Mouse (Mus musculus): Measurements from ENCODE around the gene Rnf167. TPM values are rescaled to one million over a fixed set of nuclear protein-coding genes. Genes with fewer than 3 reads are reported as not detected.

Rnf167 gene
- polyA plus RNA-seq, 1 experiment from 2014 or later, result 101 TPM

GRCm38 (mm10) chr11:70612505-70612904 is 34.5 kb upstream of the Rnf167 start:
- H3K9me3 ChIP-seq (ENCODE audit: control insufficient read depth, low read length), result no peaks in the 10 kb centered on the region
- peaks cover 15% of the 10 kb centered on the region; the same call in 1 of the 2 replicates for H3K4me1 ChIP-seq (replicated peaks; ENCODE audit: control insufficient read depth, insufficient read depth, low read length)
- no peak for DNase-seq (ENCODE audit: low spot score)
- H3K4me2 ChIP-seq (ENCODE audit: low read length), result no peak overlapping the region
- H3K9ac ChIP-seq (ENCODE audit: low read length), result no peak overlapping the region
- 77% methylated on average over 7 of the region's 7 CpGs for WGBS
- no peak overlapping the region for H3K4me3 ChIP-seq (ENCODE audit: low read depth, low read length)
- peaks cover 56% of the 10 kb centered on the region for H3K36me3 ChIP-seq (ENCODE audit: control insufficient read depth, insufficient read depth, low read length)
- H3K27ac ChIP-seq (ENCODE audit: low read depth), result no peak overlapping the region
- no peaks in the 10 kb centered on the region for H3K27me3 ChIP-seq (replicated peaks; ENCODE audit: control insufficient read depth, insufficient read depth, low read length)
- no peak for ATAC-seq (replicated peaks; ENCODE audit: low FRiP score, low TSS enrichment, low read depth)

DNA sequence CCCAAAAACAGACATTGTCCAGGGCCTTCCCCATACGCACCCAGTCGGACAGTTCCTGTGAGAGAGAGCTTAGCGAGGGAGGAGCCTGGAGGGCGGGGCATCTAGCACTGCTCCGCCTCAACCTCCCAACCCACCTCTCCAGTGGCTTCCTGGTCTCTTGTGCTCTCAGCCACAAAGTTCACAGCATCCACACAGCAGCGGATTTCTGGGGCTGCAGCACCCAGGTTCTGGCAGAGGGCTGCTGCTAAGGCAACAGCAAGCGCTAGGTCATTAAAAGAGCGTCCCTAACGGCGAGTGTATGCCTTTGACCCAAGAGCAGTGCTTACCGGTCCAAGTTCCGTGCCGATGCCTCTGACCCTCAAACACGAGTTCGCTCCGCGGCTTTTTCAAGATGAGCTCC is 32.0 kb upstream of the Rnf167 start:
- no peaks in the 10 kb centered on the region for H3K27me3 ChIP-seq (replicated peaks; ENCODE audit: control insufficient read depth, insufficient read depth, low read length)
- 2% methylated on average over 17 of the region's 17 CpGs for WGBS
- H3K9me3 ChIP-seq (ENCODE audit: control insufficient read depth, low read length), result no peaks in the 10 kb centered on the region
- H3K27ac ChIP-seq (ENCODE audit: low read depth), result peak overlapping the region; percentile 65
- peak overlapping the region; percentile 95 for H3K4me2 ChIP-seq (ENCODE audit: low read length)
- ATAC-seq (replicated peaks; ENCODE audit: low FRiP score, low TSS enrichment, low read depth) (peak; percentile 85), DNase-seq (ENCODE audit: low spot score) (peak; percentile 84)
- H3K36me3 ChIP-seq (ENCODE audit: control insufficient read depth, insufficient read depth, low read length), result peaks cover 31% of the 10 kb centered on the region
- H3K9ac ChIP-seq (ENCODE audit: low read length), result peak overlapping the region; percentile 48
- H3K4me3 ChIP-seq (ENCODE audit: low read depth, low read length), result peak overlapping the region; percentile 37
- peaks cover 15% of the 10 kb centered on the region; the same call in 1 of the 2 replicates for H3K4me1 ChIP-seq (replicated peaks; ENCODE audit: control insufficient read depth, insufficient read depth, low read length)

DNA sequence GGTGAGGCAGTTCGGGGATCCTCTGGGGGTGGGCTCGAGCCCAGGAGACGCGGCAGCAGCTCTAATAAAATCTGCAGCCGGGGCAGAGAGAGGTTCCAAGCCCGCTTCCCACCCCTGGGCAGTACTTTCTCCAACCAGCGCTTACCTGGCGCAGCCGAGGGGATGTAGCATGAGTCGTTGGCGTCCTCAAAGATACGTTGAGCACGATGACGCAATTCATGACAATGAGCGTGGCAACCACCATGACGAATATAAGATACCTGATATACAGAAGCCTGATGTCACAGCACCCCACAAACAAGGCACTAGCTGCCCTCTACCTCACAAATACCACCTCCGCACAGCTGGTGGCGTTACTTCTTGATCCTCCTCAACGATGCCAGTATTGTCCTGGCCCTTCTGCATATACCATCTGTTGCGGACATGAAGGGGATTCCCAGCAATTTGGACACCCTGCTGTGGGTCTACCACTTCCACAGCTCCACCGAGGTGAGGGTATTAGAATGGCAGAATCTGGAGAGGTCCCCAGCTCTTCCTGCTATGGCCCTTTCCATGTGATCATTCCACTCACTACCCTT is 31.4 kb upstream of the Rnf167 start, which contains the start of gene 4930544D05Rik:
Gene 4930544D05Rik (plus strand): TSS at position 333 of the 578 bp plus-strand sequence.
- H3K9me3 ChIP-seq (ENCODE audit: control insufficient read depth, low read length), result no peaks in the 10 kb centered on the region
- H3K9ac ChIP-seq (ENCODE audit: low read length), result peak within 1 kb of the TSS; percentile 48
- ATAC-seq (replicated peaks; ENCODE audit: low FRiP score, low TSS enrichment, low read depth) (peak; percentile 43), DNase-seq (ENCODE audit: low spot score) (no peak)
- H3K4me1 ChIP-seq (replicated peaks; ENCODE audit: control insufficient read depth, insufficient read depth, low read length), result peaks cover 15% of the 10 kb centered on the region; the same call in 1 of the 2 replicates
- peak within 1 kb of the TSS; percentile 95 for H3K4me2 ChIP-seq (ENCODE audit: low read length)
- H3K36me3 ChIP-seq (ENCODE audit: control insufficient read depth, insufficient read depth, low read length), result peaks cover 26% of the 10 kb centered on the region
- H3K4me3 ChIP-seq (ENCODE audit: low read depth, low read length), result peak within 1 kb of the TSS; percentile 37
- H3K27ac ChIP-seq (ENCODE audit: low read depth), result peak within 1 kb of the TSS; percentile 65
- H3K27me3 ChIP-seq (replicated peaks; ENCODE audit: control insufficient read depth, insufficient read depth, low read length), result no peaks in the 10 kb centered on the region
- 14% methylated on average over 21 of the region's 21 CpGs for WGBS

GRCm38 (mm10) chr11:70619101-70619500 is 27.9 kb upstream of the Rnf167 start, which contains the start of gene Chrne:
TSS of gene Chrne (minus strand) at chr11:70619216.
- H3K9ac ChIP-seq (ENCODE audit: low read length), result no peak within 1 kb of the TSS
- no peaks in the 10 kb centered on the region for H3K9me3 ChIP-seq (ENCODE audit: control insufficient read depth, low read length)
- DNase-seq (ENCODE audit: low spot score) (no peak), ATAC-seq (replicated peaks; ENCODE audit: low FRiP score, low TSS enrichment, low read depth) (no peak)
- WGBS, result 45% methylated on average over 1 of the region's 1 CpGs
- no peaks in the 10 kb centered on the region for H3K27me3 ChIP-seq (replicated peaks; ENCODE audit: control insufficient read depth, insufficient read depth, low read length)
- no peak within 1 kb of the TSS for H3K4me2 ChIP-seq (ENCODE audit: low read length)
- H3K4me3 ChIP-seq (ENCODE audit: low read depth, low read length), result no peak within 1 kb of the TSS
- H3K27ac ChIP-seq (ENCODE audit: low read depth), result no peak within 1 kb of the TSS
- peaks cover 15% of the 10 kb centered on the region; the same call in 1 of the 2 replicates for H3K4me1 ChIP-seq (replicated peaks; ENCODE audit: control insufficient read depth, insufficient read depth, low read length)
- no peaks in the 10 kb centered on the region for H3K36me3 ChIP-seq (ENCODE audit: control insufficient read depth, insufficient read depth, low read length)

DNA sequence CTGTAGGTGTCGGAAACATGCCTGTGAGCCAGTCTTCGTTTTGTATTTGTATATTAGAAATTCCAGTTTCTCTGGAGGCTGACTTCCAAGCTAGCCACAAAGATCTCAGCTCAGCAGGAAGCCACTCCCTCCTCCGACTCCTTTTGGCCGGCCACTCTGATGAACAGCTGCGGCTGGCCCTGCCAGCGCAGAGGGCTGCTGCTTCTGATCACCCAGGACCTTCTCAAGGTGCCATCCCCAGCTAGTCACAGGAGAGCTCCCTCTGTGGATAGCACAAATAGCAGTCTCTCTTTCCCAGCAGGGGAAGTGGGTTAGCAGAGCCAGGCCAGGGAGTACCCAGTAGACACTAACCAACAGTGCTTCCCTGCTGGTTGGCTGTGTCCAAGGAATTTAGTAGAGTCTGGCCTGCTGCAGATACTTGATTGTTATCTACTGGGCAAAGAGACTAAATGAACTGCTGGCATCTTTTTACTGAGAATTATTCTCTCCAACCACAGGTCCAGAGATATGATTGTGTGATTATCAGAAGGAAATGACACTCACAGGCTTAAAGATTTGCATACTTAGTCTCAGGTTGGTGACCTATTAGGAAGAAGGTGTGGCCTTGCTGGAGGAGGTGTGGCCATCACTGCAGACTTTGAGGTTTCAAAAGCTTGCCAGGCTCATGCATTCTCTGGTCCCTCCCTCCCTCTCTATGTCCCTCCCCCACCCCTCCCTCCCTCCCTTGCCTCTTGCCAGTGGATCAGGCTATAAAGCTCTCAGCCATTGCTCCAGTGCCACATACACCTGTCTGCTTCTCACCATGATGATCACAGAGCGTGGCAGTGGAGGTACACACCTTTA is 24.8 kb upstream of the Rnf167 start:
- H3K4me2 ChIP-seq (ENCODE audit: low read length), result no peak overlapping the region
- H3K9me3 ChIP-seq (ENCODE audit: control insufficient read depth, low read length), result no peaks in the 10 kb centered on the region
- no peaks in the 10 kb centered on the region for H3K36me3 ChIP-seq (ENCODE audit: control insufficient read depth, insufficient read depth, low read length)
- WGBS, result 36% methylated on average over 7 of the region's 7 CpGs
- 0 out of 2 replicates have a peak overlapping the region, but pooled peaks have one; percentile 0 for H3K27ac ChIP-seq (ENCODE audit: low read depth)
- ATAC-seq (replicated peaks; ENCODE audit: low FRiP score, low TSS enrichment, low read depth) (no peak; the same call in 1 of the 2 replicates), DNase-seq (ENCODE audit: low spot score) (no peak)
- H3K9ac ChIP-seq (ENCODE audit: low read length), result no peak overlapping the region
- no peak overlapping the region for H3K4me3 ChIP-seq (ENCODE audit: low read depth, low read length)
- no peaks in the 10 kb centered on the region for H3K4me1 ChIP-seq (replicated peaks; ENCODE audit: control insufficient read depth, insufficient read depth, low read length)
- no peaks in the 10 kb centered on the region for H3K27me3 ChIP-seq (replicated peaks; ENCODE audit: control insufficient read depth, insufficient read depth, low read length)

- no peak for DNase-seq (ENCODE audit: low spot score)
- 67% methylated on average over 10 of the region's 10 CpGs for WGBS
- no peak; the same call in 1 of the 2 replicates for ATAC-seq (replicated peaks; ENCODE audit: low FRiP score, low TSS enrichment, low read depth)
These were observed 23.8 kb upstream of the Rnf167 start for GRCm38 (mm10) chr11:70623053-70623742.

GRCm38 (mm10) chr11:70625473-70625872 is 21.6 kb upstream of the Rnf167 start:
- no peaks in the 10 kb centered on the region for H3K9me3 ChIP-seq (ENCODE audit: control insufficient read depth, low read length)
- H3K36me3 ChIP-seq (ENCODE audit: control insufficient read depth, insufficient read depth, low read length), result no peaks in the 10 kb centered on the region
- no peak overlapping the region for H3K27ac ChIP-seq (ENCODE audit: low read depth)
- H3K27me3 ChIP-seq (replicated peaks; ENCODE audit: control insufficient read depth, insufficient read depth, low read length), result no peaks in the 10 kb centered on the region
- no peak overlapping the region for H3K9ac ChIP-seq (ENCODE audit: low read length)
- DNase-seq (ENCODE audit: low spot score) (peak; percentile 82), ATAC-seq (replicated peaks; ENCODE audit: low FRiP score, low TSS enrichment, low read depth) (no peak)
- no peak overlapping the region for H3K4me3 ChIP-seq (ENCODE audit: low read depth, low read length)
- no peaks in the 10 kb centered on the region for H3K4me1 ChIP-seq (replicated peaks; ENCODE audit: control insufficient read depth, insufficient read depth, low read length)
- 46% methylated on average over 4 of the region's 4 CpGs for WGBS
- no peak overlapping the region for H3K4me2 ChIP-seq (ENCODE audit: low read length)

More at GRCm38 (mm10) chr11:70623053-70623742, 23.8 kb upstream of the Rnf167 start:
- no peak overlapping the region for H3K4me3 ChIP-seq (ENCODE audit: low read depth, low read length)
- no peaks in the 10 kb centered on the region for H3K36me3 ChIP-seq (ENCODE audit: control insufficient read depth, insufficient read depth, low read length)
- H3K4me2 ChIP-seq (ENCODE audit: low read length), result no peak overlapping the region
- H3K27ac ChIP-seq (ENCODE audit: low read depth), result no peak overlapping the region
- H3K4me1 ChIP-seq (replicated peaks; ENCODE audit: control insufficient read depth, insufficient read depth, low read length), result no peaks in the 10 kb centered on the region
- no peaks in the 10 kb centered on the region for H3K9me3 ChIP-seq (ENCODE audit: control insufficient read depth, low read length)
- H3K27me3 ChIP-seq (replicated peaks; ENCODE audit: control insufficient read depth, insufficient read depth, low read length), result no peaks in the 10 kb centered on the region
- H3K9ac ChIP-seq (ENCODE audit: low read length), result no peak overlapping the region

DNA sequence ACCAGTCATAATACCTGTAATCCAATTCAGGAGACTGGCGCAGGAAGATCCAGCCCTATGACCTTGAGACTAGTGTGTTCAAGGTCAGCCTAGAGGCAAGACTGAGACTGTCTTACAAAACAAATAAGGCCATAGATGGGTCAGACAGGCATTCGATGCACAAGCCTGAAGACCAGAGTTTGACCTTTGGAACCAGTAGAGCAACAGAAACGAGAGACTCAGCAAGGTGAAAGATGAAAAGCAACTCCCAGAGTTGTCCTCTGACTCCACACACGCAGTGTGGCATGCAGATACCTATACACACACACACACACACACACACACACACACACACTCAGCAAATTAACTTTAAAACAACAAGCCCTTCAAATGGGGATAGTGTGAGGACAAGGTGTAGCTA is 20.2 kb upstream of the Rnf167 start:
- H3K27ac ChIP-seq (ENCODE audit: low read depth), result no peak overlapping the region
- H3K9ac ChIP-seq (ENCODE audit: low read length), result no peak overlapping the region
- H3K36me3 ChIP-seq (ENCODE audit: control insufficient read depth, insufficient read depth, low read length), result no peaks in the 10 kb centered on the region
- 60% methylated on average over 4 of the region's 4 CpGs for WGBS
- DNase-seq (ENCODE audit: low spot score) (no peak), ATAC-seq (replicated peaks; ENCODE audit: low FRiP score, low TSS enrichment, low read depth) (no peak)
- no peak overlapping the region for H3K4me2 ChIP-seq (ENCODE audit: low read length)
- no peaks in the 10 kb centered on the region for H3K9me3 ChIP-seq (ENCODE audit: control insufficient read depth, low read length)
- no peak overlapping the region for H3K4me3 ChIP-seq (ENCODE audit: low read depth, low read length)
- no peaks in the 10 kb centered on the region for H3K27me3 ChIP-seq (replicated peaks; ENCODE audit: control insufficient read depth, insufficient read depth, low read length)
- no peaks in the 10 kb centered on the region for H3K4me1 ChIP-seq (replicated peaks; ENCODE audit: control insufficient read depth, insufficient read depth, low read length)
